Mouse (Mus musculus) natural killer cell, adult 2 months (primary cell): ENCODE data around the gene Susd6.

Experiments
- DNase-seq, 2 experiments: peaks; one replicate each; pipeline ENCODE4 v3.0.0; 2022; ENCODE audit warnings: low spot score in 2 of 2

Susd6 gene

DNA sequence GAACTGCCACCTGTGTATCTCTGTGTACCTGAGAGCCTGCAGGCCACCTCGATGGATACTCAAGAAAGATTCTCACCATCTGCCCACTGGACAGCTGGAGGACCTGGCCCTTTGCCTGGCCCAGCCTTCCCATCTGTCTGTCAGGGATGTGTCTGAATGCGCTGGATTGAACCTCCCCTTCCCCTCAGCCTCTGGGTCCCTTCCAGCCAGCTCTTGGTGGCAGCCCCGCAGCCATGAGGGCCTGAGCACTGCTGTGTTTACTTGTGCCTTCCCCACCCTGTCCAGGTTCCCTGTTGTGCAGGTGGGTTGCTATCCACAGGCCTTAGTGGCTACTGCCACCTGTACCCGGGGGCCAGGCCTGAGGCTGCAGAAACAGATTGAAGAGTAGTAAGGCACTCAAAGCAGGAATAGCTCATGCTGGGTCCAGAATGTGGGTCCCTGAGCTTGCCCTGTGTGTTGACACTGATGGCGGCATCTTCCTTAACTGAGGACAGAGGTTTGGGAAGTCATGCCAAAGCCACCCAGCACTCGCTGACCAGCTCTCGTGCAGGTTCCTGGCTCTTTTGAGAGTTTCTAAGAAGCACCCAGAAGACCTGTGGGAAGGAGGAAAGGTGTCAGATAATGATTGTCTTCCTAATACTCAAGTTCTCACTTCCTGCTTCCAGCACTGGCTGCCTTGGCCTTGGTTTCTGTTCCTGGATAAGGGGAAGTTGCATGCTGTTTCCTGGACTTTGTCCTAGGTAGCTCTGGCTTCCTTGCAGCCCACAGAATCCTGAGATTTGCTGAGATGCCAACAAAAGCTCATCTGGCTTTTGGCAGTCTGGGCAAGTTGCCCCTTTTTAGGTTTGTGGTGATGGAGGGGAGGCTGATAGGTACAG lies 87.1 kb downstream of the Susd6 start:
- DNase-seq, result no peak

DNA sequence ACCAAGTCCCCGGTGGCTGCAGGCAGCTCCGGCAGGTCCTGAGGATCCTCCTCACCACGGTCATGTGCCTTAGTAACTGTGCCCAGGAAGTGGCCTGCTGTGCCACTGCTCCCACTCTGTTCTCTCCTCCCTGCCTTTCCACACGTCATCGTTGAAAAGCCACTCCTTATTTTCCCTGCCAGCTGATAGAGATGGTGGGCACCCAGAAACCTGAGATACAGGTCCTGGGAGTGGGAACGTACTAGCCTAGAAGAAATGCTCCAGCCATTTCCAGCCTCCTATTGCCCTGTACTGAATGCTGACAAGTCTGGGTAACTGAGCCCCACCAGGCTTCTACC lies 87.8 kb downstream of the Susd6 start:
- DNase-seq, result no peak

DNA sequence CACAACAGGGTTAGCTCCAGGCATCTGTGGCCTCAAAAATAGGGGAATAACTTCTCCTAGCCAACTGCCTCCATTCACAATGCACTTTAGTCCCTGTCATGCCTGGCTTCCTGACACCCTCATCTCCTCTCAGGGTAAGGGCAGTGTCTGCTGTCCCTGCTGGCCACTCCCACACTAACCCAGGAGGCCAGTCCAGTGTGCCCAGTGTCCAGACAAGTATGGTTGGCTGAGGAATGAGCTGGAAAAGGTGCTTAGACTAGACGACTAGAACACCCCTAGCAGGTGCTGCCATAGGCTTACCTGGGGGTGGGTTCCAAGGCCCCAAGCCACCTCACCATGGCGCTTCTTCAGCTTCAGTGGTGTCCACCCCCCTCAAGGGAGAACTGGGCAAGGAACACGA lies 88.3 kb downstream of the Susd6 start:
- no peak for DNase-seq

DNA sequence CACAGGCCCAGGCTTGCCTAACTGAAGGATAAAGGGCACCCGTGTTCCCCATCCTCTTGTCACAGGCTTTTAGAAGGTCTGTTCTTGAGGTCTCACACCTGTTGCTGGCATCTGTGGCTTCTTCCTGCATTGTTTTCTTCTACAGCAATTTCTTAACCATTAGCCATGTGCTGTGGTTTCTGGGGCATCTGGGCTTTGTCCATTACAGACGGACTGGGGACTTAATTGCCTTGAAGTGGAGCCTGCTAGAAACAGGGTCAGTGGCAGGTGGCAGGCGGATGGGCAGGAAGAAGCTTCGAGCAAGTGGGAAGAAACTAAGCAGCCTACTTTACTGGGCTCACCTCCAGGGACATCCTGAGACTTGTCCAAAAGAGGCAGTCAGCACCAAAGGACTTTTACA lies 89.0 kb downstream of the Susd6 start:
- no peak for DNase-seq

DNA sequence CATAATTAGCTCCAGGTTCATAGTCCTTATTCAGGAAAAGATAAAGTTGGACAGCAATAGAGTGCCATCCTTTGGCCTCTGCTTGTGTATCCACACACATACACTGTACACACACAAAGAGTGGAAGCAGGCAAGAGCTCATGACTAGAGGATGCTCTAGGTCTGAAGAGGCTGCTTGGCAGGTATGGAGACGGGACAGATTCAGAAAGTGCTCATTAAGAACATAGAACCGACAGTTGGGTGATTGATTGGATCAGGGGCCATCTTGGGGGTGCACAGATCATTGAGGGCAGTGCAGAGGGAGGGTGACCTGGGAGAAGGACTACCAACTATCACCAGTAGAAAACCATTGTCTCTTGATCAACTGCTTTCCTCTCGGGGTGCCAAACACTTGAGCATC lies 90.8 kb downstream of the Susd6 start:
- DNase-seq, result no peak

DNA sequence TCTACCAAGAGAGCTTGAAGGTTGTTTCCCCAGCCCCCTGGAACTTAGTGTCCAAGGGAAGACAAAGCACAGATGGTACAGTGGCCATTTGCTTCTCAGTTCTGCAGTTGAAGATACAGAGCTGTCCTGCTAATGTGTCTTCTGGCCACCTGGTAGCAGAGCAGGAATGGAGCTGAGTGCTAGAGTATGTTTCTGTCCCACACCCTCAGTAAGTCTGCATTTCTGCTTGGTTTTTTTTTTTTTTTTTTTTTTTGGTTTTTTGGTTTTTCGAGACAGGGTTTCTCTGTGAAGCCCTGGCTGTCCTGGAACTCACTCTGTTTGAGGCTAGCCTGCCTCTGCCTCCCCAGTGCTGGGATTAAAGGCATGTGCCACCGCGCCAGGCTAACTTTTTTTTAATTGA lies 93.0 kb downstream of the Susd6 start:
- no peak for DNase-seq

DNA sequence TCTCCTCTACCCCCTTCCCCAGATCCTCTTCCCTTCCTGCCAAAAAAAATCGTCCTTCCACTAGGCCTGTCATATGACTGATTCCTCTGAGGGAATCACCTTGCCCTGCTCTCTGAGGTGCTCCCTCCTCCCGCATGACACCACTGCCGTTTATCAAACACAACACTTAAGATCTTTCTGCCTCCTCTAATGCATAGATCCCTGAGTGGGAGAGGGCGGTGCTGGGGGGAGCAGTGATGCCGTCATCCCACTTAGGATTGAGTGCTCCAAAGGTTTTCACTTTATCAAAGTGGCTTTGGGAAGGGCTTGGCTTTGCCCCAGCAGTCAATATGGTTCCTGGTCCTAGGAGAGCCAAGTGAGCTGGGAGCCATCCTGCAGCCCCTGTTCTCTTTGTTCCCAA lies 93.6 kb downstream of the Susd6 start:
- DNase-seq, result no peak

DNA sequence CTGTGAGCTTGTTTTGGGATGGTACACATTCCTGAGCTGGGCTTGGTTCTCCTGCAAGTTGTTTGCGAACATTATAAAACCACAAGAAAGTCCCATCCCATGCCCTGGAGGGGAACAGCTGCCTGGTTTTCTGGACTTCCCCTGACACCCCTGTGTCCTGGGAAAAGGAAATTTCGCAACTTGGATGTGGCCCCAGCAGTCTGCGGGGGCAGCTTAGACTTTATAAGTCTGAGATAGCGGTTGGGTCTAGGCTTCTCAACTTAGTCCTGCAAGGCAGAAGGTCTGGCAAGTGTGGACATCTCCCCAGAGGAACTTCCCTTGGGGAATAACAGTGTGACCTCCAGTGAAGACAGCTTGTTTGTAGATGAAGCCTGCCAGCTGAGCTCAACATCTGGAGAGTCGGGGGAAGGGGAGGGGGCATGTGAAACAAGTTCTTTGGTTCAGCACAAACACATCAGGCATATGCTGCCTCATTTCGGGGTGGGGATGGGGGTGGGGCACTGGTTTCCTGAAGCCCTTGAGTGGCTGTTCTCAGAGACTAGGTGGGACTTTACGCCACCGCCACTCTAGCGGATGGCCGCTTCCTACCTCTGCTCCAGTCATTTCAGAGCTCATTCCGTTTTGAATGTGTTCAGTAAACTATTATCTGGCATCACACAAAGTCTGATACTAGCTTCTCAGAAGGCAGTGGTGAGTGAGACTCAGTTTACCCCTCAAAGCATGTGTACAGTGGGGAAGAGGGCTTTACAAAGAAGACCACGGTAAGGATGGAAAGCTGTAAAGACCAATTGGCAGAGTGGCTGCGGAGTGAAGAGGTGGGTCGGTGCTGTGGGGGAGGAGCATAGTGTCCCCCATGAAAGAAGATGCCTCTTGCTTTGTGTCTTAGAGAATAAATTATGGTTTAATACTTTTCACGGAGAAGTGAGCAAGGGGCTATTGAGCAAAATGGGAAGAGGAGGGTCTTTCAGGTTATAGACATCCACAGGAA lies 95.3 kb downstream of the Susd6 start:
- no peak for DNase-seq

DNA sequence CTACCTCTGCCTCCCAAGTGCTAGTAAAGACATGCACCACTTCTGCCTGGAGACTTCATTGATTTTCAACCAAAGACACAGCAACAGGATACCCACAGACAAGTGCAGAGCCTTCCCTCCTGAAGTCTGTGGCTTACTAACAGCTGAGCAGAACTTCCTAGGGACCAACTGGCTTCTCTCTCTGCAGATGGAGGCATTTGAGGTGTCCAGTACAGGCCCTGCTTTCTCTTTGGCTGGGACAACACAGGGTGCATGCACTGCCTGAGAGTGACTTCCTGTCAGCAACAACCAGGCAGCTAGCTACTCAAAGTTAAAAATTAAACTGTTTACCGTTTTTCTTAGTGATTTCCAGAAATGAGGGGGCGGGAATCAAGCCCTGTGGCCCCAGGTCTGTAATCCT lies 96.7 kb downstream of the Susd6 start:
- DNase-seq, result no peak

DNA sequence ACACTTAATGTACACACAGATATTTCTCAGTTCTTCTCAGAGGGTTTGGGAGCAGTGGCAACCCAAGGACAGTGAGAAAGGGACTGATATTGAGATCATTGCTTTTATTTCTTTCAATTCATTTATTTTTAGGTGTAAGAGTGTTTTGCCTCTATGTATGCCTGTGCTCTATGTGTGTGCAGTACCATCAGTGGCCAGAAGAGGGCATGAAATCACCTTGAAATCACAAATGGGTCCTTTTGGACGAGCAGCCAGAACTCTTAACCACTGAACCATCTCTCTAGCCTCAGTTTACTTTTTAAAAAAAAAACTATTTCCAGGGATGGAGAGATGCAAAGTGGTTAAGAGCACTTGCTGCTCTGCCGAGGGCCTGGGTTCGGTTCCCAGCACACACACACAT lies 99.0 kb downstream of the Susd6 start:
- DNase-seq, result no peak

DNA sequence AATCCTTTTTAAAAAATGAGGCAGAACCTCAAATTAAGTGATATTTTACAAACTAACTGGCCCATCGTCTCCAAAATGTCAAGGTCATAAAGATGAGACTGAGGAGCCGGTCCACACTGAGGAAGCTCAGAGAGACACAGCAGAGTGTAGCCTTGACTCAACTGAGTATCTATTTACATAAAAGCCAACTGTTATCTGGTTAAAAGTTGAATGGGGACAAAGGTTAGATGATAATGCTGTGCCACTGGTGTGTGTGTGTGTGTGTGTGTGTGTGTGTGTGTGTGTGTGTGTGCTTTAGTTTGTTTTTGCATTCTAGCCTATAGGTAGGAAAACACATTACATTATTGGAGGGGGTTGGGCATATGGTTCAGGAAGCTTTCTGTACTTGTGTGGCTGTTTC lies 100.8 kb downstream of the Susd6 start:
- no peak for DNase-seq

DNA sequence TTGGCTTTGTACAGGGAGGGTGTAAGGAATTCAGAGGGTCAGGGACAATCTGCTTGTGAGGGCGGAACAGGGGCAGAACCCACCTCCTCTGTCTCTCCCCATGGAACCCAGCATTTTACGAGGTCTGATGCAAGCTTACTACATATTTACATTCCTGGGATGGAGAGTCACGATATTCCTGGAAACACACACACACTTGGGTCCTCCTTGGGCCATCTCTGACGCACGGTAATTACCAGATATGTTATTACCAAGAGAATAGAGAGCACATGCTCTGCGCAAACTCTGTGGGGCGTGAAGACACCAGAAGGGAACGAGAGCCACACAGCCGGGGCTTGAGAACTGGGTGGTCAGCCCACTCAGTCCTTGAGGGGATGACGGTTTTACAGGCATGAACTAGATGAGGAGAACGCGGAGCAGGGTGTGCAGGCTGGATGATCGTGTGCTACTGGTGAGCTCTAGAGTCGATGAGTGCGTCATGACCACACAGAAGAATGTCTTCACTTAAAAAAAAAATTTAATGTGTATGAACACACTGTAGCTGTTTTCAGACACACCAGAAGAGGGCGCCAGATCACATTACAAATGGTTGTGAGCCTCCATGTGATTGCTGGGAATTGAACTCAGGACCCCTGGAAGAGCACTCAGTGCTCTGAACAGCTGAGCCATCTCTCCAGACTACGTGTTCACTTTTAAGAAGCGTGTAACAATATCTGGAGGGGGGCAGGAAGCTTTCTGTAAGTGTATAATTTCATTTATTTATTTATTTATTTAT lies 103.6 kb downstream of the Susd6 start:
- DNase-seq, result no peak

DNA sequence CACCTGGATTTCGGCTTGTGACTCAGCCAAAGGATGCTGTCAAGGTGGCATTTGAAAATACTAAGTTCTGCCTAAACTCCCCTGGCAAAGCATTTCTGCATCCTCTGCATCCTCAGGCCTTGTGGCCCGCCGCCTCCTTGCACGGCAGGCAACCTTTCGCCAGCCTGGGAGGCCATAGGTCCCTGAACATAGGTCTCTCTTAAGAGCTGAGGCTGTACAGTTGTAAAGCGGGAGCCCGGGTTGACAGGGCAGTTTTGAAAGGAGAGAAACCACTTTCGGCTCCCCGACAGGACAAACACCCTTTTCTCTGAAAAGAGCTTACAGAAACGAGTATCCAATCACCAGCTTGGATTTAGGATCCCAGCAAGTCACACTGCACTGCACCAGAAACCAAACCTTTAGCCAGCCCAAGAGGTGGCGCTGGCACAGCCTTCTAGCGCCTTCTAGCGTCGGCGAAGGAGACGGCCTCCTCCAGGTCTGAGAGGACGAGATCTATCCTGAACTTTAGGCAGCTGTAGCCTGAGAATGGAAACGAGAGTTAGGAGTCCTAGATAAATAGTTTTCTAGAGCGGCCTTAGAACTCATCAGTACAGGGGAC lies 104.8 kb downstream of the Susd6 start:
- DNase-seq, result peak; percentile 39 to 54

DNA sequence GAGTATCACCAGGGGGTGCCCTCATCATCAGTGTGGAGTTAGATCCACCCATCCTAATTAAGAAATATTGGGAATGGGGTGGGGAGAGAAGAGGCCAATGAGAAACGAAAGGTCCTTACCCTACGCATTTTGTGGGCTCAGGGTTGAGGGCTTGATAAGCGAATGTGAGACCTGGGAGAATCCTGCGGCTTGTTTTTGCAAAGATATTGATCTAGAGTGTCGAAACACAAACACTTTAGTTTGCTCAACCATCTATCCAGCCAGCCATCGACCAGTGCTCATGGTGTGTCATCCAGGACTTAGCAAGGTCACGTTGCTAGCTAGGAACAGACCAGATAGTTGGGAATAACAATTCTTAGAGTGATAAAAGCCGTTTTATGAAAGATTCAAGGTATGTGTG lies 119.3 kb downstream of the Susd6 start:
- DNase-seq, result no peak

DNA sequence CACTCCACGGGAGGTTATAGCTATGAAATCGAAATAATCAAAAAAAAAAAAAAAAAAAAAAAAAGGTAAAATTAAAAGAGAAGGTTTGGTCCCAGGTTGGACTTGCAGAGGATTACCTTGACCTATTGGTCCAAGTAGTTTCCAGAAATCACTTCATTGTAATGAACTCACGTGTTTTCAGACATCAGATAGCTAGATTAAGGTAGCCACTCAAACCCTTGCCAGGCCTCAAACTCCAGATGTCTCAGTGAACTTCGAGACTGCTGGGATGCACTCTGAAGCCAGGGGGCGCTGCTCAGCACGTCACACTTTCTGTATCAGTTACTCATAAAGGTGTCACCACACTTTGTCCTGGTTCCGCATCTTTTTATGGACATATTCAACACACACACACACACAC lies 127.5 kb downstream of the Susd6 start:
- peak; percentile 21 to 53 for DNase-seq

DNA sequence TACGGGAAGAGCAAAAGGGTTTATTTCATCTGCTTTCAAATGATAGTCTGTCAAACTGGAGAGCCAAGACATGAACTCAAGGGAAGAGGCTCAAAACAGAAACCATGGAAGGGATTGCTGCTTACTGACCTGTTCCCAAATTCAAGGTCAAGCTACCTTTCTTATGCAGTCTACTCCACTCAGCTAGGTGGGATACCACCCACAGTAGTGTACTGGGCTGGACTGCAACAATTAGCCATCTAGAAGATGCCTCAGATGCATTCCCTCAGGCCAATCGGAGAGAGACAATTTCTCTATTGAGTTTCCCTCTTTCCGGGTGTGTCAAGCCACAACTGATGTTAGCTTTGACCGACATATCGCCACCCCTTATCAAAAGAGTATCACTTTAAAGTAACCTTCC lies 131.0 kb downstream of the Susd6 start:
- no peak for DNase-seq

DNA sequence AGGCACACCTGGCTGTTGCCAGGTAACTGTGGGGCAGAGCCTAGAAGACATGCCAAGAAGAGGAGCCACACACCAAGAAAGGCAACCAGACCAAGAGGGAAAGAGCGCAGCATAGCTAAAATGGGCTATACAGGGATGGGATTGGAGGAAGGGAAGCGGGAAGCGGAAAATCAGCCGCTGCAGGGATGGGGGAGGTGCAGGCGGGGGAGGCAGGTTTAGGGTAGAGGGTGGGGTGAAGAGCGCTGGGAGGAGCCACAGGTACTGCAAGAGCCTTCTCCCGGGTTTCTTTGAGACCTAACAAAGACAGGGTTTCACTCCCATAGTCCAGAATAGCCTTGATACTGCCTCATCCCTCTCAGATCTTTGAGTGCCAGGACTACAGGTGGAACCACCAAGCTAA lies 132.6 kb downstream of the Susd6 start:
- DNase-seq, result no peak

DNA sequence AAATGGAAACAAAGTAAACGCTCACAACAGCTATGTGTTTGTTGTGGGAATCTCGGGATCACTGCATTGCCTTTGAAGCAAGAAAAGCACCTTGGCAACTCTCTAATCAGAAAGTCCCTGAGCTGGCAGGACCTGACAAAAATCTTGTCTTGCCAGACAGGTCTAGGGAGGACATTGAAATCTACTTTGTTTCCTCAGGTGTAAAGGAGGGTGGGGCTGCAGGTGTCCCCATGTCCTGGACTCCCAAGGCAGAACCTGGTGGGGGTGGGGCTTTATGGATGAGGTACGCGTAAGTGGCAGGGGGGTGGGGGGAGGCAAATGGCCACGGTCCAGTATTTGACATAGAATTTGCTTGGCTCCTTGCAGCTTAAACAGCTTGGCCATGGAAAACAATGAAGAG lies 133.3 kb downstream of the Susd6 start:
- DNase-seq, result no peak

DNA sequence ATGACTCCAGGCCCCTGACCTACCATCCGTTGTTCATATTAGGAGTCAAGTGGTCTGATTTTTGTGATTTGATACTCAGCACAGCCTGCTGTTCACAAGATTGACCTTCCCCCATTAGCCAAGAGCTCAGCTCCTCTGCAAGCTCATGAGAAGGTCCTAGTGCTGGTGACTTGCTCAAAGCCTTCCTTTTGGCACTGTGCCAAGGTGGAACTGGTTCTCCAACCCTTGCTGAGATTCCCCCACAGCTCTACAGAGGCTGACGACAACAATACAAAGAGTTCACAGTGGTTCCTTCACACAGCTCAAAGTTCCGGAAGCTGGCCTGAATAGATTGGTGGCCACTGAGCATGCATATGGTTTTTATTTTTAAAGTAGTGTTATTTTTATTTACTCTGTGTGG lies 133.9 kb downstream of the Susd6 start:
- no peak for DNase-seq

DNA sequence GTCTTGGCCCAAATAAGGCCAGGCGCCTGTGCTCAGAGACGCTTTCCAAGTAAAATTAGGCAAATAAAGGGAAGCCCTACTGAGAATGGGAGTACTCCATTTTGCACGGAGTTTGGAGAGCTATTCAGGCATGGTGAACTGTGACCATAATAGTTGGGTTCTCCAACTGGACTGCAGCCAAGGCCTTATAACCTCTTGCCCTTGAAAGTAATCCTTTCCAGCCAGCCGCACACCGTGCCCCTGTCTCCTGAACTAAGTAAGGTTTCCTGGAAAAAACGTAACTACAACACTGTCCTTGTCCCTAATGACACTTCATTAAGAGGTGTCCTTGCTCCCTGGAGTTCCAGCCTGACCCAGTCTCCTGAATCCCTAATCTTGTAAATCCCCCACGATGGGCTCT lies 135.6 kb downstream of the Susd6 start:
- DNase-seq, result no peak

DNA sequence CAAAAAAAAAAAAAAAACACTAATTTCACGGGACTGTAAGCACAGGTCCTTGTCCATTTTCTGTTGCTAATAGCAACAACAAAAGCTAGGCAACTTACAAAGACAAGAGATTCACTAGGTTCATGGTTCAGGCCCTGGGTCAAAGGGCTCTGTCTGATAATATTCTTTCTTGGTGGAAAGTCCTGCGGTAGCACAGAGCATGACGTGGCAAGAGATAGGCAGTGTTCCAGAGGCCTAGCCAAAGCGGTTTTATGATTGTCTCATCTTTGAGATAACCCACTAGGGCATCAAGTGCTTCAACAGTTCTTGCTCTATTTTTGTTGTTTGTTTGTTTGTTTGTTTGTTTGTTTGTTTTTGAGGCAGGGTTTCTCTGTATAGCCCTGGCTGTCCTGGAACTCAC lies 136.2 kb downstream of the Susd6 start:
- no peak for DNase-seq

DNA sequence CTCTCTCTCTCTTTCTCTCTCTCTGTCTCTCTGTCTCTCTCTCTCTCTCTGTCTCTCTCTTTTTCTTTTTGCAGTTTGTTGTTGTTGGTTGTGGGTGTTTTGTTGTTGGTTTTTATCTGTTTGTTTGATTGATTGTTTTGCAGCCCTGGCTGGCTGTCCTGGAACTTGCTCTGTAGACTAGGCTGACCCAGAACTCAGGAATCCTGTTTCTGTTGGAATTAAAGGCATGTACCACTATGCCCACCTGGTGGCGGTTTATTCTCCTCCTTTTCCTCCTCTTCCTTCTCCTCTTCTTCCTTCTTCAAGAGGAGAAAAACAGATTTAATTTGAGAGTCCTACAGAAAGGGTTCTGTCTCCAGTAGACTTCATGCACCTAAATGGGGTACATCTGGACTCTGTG lies 137.2 kb downstream of the Susd6 start:
- DNase-seq, result no peak
